ENCODE assay signal across 8 mouse cellular contexts in genomic region chr2:34754551-34755358, GRCm38 (mm10). TPM values are rescaled to one million over a fixed set of nuclear protein-coding genes. Genes with fewer than 3 reads are reported as not detected.
DNase-seq lines count a peak whose midpoint lies in the region; ATAC-seq and TF ChIP-seq lines count a peak whose summit lies in the region.

Gene Gapvd1, minus strand, starts transcription at chr2:34755232.

- H3K79me2 ChIP-seq in macrophage (ENCODE audit: inconsistent target): peaks cover 40% of the 10 kb centered on the region

- H3K4me2 ChIP-seq in forebrain, postnatal 0 days (ENCODE audit: low read depth): peak within 1 kb of the TSS; percentile 60
- peak within 1 kb of the TSS; percentile 63 for H3K4me2 ChIP-seq in hindbrain, embryonic 11.5 days (replicated peaks; ENCODE audit: low read depth, low read length)

- peak within 1 kb of the TSS; percentile 96 for H3K4me3 ChIP-seq in forebrain, postnatal 0 days (ENCODE audit: low read depth, low read length)
- peak within 1 kb of the TSS; percentile 91 for H3K4me3 ChIP-seq in hindbrain, embryonic 11.5 days (ENCODE audit: low read depth, low read length)
- H3K4me3 ChIP-seq in macrophage (ENCODE audit: inconsistent target): peak within 1 kb of the TSS; percentile 39

- H3K27ac ChIP-seq in forebrain, postnatal 0 days (ENCODE audit: low read depth, low read length): peak within 1 kb of the TSS; percentile 90
- peak within 1 kb of the TSS; percentile 96 for H3K27ac ChIP-seq in hindbrain, embryonic 11.5 days (ENCODE audit: low read depth, low read length)
- H3K27ac ChIP-seq in macrophage: peak within 1 kb of the TSS; percentile 35

- TF ChIP-seq CTCF in forebrain, postnatal 0 days (IDR thresholded peaks at IDR 0.05; ENCODE audit: low read depth): no peak

- H3K9me3 ChIP-seq in forebrain, postnatal 0 days (ENCODE audit: low read length): no peaks in the 10 kb centered on the region
- H3K9me3 ChIP-seq in hindbrain, embryonic 11.5 days (ENCODE audit: control insufficient read depth, low read length): no peaks in the 10 kb centered on the region

- H3K9ac ChIP-seq in forebrain, postnatal 0 days: peak within 1 kb of the TSS; percentile 92
- H3K9ac ChIP-seq in hindbrain, embryonic 11.5 days (ENCODE audit: low read depth, low read length): peak within 1 kb of the TSS; percentile 90

- no peaks in the 10 kb centered on the region for H3K36me3 ChIP-seq in forebrain, postnatal 0 days (ENCODE audit: insufficient read depth)
- H3K36me3 ChIP-seq in hindbrain, embryonic 11.5 days (ENCODE audit: control insufficient read depth, insufficient read depth, low read length): no peaks in the 10 kb centered on the region
- H3K36me3 ChIP-seq in macrophage (ENCODE audit: inconsistent target): no peaks in the 10 kb centered on the region
- H3K36me3 ChIP-seq in splenic B cell, adult 2 months (ENCODE audit: control insufficient read depth, insufficient read depth, low read length, poor library complexity, severe bottlenecking): no peaks in the 10 kb centered on the region

- H3K4me1 ChIP-seq in forebrain, postnatal 0 days (ENCODE audit: insufficient read depth): peaks cover 11% of the 10 kb centered on the region
- no peaks in the 10 kb centered on the region for H3K4me1 ChIP-seq in hindbrain, embryonic 11.5 days (replicated peaks; ENCODE audit: control insufficient read depth, insufficient read depth, low read length)

- ATAC-seq in forebrain, postnatal 0 days: peak; percentile 23; the same call in 1 of the 2 replicates
- ATAC-seq in hindbrain, embryonic 11.5 days (ENCODE audit: low FRiP score): no peak; the same call in 1 of the 2 replicates

- peak; percentile 21 for DNase-seq in layer of hippocampus, adult 11-12 months (ENCODE audit: low spot score)
- DNase-seq in layer of hippocampus, adult 9-11 months: no peak
- DNase-seq in cerebellum, adult 8-10 months: peak; percentile 27
- peak; percentile 73 for DNase-seq in forebrain, postnatal 0 days
- peak; percentile 66 for DNase-seq in hindbrain, embryonic 11.5 days (ENCODE audit: low spot score)
- DNase-seq in layer of hippocampus, postnatal 25 days (ENCODE audit: extremely low spot score in 1 of 2, low spot score in 1 of 2): no peak
- peak; percentile 52 for DNase-seq in splenic B cell, adult 2 months (ENCODE audit: low read depth, low spot score)

- WGBS in forebrain, postnatal 0 days: 2% methylated on average over 13 of the region's 14 CpGs
- WGBS in hindbrain, embryonic 11.5 days: 4% methylated on average over 14 of the region's 14 CpGs
- WGBS in macrophage (ENCODE audit: missing documents): 4% methylated on average over 10 of the region's 14 CpGs

- H3K27me3 ChIP-seq in forebrain, postnatal 0 days (ENCODE audit: insufficient read depth, low read length): no peaks in the 10 kb centered on the region
- no peaks in the 10 kb centered on the region for H3K27me3 ChIP-seq in hindbrain, embryonic 11.5 days (ENCODE audit: control insufficient read depth, insufficient read depth, low read length)
- H3K27me3 ChIP-seq in splenic B cell, adult 2 months (ENCODE audit: control insufficient read depth, insufficient read depth, low read length, poor library complexity, severe bottlenecking): no peaks in the 10 kb centered on the region

RNA-seq across cellular contexts. Expression of gene Gapvd1, which starts in this region (rescaled TPM):
- total RNA-seq in forebrain, postnatal 0 days (2014; rRNA removed): 106 and 108 TPM in 2 replicates
- 59.4 and 94.1 TPM in 2 replicates for polyA plus RNA-seq in forebrain, postnatal 0 days (2015; fragmentation: Nextera tagmentation; extraction: Ambion mirVana)
- polyA plus RNA-seq in hindbrain, embryonic 11.5 days (2014; fragmentation: Nextera tagmentation; extraction: Ambion mirVana): 94.0 and 108 TPM in 2 replicates
- total RNA-seq in layer of hippocampus, postnatal 25 days (2021): 100 to 1,000 TPM in 1 of 2 experiments, 10 to 100 TPM in 1; 96.2 to 104 TPM
- total RNA-seq in macrophage (2018; cell fraction: chromatin; rRNA removed): 100 to 1,000 TPM; 348 to 736 (median 497) TPM
- 100 to 1,000 TPM in 7 of 26 experiments, 10 to 100 TPM in 19; 48.5 to 127 (median 83.7) TPM for total RNA-seq in macrophage (2018; cell fraction: cytosol; rRNA removed)
- 100 to 1,000 TPM; 177 to 358 (median 238) TPM for total RNA-seq in macrophage (2018; cell fraction: nucleus; rRNA removed)
- 64.6 to 87.4 TPM (median 66.7 TPM) in 3 replicates for polyA plus RNA-seq in macrophage (2018)

Comparison
In these comparisons a context has a peak if more than half of its experiments do, and no peak if none do; other contexts are left out.
1. DNase-seq: peak in layer of hippocampus, adult 11-12 months (single experiment), cerebellum, adult 8-10 months (single experiment), forebrain, postnatal 0 days (single experiment), hindbrain, embryonic 11.5 days (single experiment) and splenic B cell, adult 2 months (single experiment); none in layer of hippocampus, adult 9-11 months (single experiment) and layer of hippocampus, postnatal 25 days (0 of 2).
2. H3K27ac ChIP-seq: peak in every context shown above with its lines; median percentile 96 in hindbrain, embryonic 11.5 days; 90 in forebrain, postnatal 0 days; 35 in macrophage.
3. H3K4me3 ChIP-seq: peak in every context shown above with its lines; median percentile 96 in forebrain, postnatal 0 days; 91 in hindbrain, embryonic 11.5 days; 39 in macrophage.